Mouse (Mus musculus) embryo, embryonic 11 days (tissue): ENCODE results near the gene Gcnt2.

Experiments used
- DNase-seq: peaks from one replicate; pipeline ENCODE4 v3.0.0-alpha.2; 2015

Gene Gcnt2

DNA sequence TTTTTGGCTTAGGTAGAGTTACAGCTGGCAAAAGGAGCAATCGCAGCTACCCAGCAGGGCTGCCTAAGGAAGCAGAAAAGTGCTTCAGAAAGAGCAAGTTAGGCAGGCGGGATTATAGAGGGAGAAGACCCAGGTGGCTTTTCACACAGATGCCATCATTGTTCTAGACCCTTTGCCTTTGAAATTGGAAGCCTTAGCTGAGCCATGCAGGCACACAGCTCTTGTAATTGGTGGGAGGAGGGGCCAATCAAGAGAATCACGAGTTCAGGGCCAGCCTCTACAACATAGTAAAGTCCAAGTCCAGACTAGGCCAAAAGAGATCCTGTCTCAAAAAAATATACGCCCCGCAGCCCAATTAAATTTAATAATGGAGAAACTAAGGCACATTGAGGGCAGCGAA, 48.5 kb downstream of the Gcnt2 start:
- no peak for DNase-seq

DNA sequence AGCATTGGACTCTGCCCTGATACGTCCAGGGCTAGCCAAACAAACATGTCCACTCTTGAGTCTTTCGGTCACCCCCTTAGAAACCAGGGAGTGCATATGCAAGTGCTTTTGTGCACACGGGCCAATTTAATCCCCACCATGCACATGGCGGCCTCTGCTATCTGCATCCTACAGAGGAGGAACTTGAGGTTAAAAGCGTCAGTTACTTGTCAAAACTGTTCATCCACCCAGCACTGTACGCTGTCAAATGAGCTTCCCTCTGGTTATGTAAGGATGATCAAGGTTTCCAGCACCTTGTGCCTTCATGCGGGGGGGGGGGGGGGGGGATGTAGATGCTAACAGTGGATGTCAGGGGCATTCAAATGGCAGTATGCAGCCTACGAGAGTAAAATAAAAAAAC, 49.5 kb downstream of the Gcnt2 start:
- DNase-seq = no peak

DNA sequence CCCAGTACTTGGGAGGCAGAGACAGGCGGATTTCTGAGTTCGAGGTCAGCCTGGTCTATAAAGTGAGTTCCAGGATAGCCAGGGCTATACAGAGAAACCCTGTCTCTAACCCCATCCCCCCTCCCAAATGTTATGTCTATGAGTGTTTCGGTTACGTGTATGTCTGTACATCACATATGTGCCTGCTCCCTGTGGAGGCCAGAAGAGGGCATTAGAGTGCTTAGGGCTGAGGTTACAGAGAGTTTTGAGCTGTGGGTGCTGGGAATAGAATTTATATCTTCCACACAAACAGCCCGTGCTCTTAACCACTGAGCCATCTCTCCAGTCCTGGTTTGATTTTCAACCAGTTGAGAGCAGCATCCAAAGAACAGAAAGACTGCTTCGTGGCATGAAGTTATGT, 50.5 kb downstream of the Gcnt2 start:
- no peak for DNase-seq

DNA sequence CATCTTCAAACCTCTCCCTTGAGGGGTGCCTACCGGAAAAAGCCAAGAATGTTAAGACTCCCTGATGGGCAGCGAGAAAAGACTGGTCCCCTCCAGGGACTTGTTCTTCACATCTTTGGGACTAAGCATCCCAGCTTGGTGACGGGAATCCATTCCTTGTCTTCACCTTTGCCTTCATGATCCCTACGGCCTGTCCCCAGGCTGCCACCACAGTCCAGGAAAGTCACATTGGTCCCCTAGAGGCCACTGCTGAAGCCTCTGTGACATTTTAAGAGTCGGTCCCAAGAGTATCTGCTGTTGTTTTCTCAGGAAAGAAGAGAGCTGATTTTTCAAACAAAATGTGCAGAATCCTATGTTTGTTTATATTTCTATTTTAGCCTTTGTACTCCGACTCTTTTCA, 52.4 kb downstream of the Gcnt2 start:
- no peak for DNase-seq

DNA sequence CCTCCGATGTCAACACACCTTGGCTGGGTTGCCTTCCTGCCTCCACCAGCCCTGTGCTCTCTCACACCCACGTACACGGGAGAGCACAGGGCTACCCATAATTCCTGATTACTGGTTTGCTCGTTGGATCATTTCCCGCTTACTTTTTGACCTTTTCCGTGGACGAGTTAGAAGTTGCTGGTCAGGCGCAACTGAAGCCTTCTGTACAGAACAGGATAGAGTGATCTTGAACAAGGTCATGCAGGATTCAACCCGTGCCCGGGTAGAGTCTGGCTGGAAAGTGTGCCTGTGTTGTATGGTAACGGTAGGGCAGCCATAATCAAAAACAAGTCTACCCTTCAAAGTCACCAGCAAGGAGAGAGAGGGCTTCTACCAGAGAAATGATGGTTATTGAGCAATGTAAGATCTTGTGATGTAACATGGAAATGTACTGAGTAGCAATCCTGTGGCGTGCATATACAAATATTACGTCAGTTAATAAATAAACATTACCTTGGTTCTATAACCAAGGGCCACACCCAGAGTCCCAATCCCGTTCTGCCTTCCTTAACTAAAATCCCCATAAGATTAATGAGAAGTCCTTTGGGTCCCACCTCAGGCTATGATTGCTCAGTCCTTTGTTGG, 54.0 kb downstream of the Gcnt2 start:
- no peak for DNase-seq

DNA sequence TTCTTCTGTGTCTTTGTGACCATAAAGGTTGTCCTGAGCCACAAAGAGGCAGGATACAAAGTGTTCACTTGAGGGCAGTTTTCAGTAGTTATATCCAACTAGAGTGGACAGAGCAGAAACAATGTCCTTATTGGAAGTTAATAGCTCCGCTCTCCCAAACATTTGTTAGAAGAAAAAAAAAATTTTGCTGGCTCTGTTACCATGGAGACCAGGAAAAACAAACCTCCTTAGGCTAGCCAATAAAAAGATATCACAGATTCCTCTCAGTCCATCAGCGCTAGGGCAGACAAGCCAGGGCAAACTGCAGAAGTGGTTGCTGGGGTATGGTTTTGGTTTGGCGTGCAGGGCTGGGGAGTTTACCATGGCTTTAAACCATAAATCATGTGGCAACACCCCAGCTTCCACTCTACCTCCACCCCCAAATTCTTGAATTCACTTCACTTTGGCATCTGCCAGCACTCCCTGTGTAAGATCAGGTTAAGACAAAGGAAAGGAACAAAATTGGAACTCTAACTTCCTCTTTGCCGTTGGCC, 54.6 kb downstream of the Gcnt2 start:
- no peak for DNase-seq

DNA sequence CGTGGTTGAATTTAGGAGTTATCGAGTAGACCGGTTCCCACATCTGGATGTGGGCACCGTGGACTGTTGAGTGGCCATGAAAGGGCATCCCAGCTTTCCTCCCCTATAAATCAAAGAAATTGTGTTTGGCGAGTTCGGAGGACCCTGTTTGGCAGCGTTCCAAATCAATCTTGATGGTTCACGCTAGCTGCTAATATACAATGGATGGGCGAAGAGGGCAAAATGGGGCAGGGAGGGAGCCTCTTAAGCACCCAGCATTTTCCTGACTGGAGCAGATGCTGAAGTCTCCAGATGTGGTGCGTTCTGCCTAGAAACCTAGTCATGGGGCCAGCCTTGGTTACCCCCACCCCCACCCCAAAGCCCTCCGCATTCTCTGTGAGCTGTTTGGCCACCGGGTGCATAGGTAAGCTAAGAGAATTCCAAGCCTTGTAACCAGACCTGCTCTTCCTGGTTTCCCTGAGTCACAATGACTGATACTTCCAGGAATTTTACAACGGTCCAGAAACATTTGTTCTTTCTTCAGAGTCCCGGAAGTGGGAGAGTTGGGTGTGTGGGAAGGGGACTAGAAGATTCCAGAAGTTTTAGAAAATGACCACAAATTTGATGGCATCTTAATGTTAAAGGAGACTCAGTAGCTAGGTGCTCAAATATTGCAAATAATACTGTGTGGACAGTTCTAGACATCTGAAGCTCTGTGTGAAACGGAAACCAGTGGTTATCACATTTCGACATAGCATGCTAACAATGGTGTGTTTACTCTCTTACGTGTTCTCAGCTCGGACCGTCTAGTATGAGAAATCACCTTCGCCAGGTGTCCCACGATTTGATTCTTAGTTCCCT, 57.0 kb downstream of the Gcnt2 start:
- DNase-seq = peak; percentile 57

DNA sequence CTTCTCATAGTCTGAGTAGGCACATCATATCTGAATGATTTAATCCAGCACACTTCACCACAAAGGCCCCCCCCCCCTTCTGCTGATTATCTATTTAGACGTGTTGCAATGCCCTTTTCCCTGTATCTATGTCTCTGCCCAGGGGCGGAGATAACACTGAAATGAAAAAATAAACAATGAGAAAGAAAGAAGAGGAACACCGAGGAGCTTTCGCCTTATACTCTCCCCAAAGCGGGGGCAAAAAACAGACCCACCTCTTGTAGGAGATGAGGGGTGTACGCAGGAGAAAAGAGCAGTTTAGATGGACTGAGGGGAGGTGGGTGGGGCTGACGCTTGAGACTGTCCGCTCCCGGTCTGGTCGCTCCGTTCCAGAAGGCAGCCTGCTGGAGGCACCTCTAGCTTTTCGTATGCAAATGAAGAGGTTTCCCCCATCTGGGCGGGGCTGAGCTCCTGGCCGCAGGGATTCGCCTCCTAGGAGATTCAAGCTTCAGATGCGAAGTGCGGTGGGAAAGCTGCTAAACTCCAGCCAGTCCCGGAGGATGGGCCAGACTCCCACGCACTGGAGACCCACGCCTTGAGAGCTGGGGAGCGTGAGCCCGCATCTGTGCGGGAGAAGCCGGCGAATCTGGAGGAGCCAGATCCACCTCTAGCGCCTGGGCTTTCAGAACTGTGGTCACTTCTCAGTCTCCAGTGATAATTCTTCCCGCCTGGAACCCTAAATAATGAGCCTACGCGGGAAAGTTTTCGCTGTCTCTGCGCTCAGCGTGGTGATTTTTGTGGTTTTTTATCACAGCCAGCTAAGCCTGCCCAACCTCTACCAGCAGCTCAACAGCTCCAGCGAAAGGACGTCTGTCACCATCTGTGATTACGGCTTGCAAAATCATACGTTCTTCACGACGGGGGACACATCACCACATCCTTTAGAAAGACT, 57.9 kb downstream of the Gcnt2 start:
- peak; percentile 86 for DNase-seq

DNA sequence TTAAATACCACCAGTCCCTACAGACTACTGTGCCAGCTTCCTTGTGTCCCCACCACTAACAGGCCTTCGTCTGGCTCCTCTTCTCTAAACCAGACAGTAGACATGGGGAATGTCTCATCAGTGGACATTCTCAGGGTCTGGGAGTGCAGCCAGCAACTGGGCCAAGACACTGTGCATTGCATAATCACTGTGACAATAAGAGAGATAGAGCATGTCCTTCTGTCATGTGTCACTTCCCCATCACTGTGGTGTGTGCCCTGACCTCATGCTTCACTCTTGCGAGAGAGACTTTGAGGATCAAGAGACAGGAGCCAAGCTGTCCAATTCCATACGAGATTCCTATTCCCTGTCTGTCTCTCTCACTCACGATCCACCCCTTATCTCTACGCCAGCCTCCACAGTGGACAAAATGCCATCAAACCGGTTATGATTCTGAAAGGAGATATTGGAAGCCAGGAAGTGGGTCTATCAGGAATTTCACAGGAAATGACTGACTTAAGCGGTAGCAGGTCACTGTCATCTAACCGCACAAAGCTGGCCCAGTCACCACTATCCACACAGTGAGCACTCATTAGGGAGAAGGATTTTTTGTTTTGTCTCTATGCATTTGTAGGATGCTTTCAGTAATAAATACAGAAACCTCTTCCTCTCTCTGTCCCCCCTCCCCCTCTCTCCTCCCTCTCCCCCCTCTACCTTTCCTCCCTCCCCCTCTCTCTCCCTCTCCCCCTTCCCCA, 61.9 kb downstream of the Gcnt2 start:
- DNase-seq = no peak

DNA sequence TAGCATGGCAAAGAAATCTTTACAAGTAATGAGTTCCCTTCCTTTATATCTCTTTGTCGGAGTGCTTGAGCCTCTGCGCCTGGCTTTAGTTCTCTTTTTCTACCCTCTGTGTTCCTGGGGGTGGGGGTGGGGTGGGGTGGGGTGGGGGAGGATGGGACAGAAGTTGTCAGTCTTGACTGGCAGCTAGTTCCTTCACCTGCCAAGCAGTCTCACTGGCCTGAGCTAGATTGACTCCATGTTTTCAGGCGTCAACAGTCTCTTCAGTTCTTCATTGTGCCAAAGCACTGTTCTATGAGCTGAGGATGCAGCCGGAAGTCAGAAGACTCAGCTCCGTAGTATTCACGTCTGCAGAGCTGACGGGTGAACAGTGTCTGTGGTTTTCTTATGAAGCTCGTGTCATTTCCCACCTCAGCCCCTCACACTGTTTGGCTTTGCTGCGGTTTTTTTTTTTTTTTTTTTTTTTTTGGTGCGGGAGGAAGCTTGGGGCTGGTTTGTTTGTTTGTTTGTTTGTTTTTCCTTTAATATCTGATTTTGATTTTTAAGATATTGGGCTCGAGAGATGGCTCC, 62.8 kb downstream of the Gcnt2 start:
- DNase-seq = no peak

DNA sequence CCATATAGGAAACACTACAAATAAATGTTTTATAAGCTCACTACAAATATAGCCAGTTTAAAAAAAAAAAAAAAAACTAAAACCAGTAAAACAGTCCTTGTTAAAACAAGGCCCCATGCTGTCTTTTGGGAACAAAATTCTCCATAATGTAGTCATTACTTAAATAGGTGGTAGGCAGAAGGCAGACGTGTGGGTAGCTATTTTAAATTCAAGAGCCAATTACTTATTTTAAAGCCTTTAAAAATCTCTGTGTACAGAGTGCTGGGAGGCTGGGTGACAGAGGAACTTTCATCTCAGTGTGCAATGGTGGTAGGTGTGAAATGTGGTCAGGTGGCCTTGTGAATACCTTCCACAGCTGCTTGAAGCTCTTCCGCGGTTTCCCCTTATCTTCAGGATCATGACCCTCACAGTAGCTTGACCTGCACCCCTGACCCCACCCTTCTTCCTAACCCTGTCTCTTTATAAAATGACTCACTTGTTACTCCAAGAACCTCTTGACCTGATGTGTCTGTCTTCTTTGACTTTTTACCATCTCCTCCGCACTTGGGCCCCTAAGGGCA, 64.3 kb downstream of the Gcnt2 start:
- no peak for DNase-seq

DNA sequence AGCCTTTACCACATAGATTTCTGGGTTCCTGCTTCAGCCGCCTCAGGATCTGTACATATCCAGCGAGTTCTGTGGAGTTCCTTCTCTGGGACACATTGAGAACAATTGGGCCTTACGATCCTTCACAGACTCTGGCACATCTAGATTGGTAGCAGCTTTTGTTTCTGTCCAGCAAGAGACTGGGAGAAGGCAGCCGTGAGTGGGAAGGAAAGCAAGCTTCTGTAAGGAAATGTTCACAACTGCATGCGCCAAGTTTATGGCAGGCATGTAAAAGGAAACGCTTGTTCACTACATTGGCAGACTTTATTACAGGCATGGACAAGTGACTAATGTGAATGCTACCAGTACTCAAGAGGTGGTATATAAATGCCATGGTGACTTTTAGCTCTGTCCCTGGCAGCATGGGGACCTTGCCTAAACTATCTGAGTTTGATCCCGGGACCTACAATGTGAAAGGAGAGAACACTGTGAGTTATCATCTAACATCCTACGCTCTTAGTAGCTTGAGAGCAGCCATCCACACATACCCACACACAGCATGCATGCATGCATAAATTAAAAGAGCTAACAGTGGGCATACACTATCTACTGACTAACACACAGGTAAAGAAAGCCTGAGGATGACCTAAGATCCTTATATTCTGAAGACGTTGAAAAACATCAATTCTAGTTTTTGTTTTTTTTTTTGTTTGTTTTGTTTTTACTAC, 68.8 kb downstream of the Gcnt2 start:
- DNase-seq = no peak

DNA sequence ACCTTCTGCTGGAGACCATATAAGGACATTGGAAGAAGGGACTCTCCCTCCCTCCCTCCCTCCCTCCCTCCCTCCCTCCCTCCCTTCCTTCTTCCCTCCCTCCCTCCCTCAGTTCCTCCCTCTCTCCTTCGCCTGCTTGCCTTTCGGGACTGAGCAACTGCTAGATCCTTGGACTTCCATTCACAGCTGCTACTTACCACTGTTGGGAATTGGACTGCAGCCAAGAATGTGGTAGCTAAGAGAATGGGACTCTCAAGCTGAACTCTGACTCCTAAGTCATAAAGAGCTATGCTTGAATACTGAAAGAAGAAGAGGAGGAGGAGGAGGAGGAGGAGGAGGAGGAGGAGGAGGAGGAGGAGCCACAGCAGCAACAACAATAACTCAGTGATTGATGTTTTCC, 72.3 kb downstream of the Gcnt2 start:
- peak; percentile 68 for DNase-seq

DNA sequence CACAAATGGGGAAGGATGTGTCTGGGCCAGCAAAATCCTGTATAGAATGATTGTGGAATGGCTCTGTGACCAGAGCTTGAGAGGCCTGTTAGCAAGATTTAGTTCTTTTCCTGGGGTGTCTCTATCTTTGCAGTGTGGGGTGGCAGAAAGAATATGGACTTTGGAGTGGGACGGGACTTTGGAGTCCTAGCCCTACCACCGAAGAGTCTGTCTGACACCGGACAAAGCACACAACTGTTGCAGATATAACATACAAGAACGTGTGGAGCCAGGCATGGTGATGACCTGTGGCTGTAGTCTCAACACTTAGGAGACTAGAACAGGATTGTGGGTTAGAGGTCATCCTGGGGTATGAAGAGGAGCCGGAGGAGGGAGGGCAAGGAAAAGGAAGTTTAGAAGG, 73.0 kb downstream of the Gcnt2 start:
- DNase-seq = no peak

DNA sequence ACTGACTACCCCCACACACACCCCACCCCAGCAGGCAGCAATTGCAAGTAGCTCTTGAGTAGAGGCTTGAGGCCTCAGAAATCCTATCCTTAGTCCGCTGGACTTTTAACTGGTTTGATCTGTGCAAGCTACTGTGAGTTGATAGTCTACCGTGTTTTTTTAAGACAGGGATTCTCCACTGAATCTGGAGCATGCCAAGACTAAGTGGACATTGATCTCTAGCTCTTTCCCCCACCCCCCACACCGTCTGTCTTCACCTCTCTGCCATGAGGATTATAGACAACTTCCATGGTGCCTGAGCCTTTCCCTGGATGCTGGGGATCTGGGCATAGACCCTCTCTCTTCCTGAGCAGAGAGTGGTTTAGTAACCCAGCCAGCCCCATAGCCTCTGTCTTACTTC, 74.8 kb downstream of the Gcnt2 start:
- DNase-seq = no peak

DNA sequence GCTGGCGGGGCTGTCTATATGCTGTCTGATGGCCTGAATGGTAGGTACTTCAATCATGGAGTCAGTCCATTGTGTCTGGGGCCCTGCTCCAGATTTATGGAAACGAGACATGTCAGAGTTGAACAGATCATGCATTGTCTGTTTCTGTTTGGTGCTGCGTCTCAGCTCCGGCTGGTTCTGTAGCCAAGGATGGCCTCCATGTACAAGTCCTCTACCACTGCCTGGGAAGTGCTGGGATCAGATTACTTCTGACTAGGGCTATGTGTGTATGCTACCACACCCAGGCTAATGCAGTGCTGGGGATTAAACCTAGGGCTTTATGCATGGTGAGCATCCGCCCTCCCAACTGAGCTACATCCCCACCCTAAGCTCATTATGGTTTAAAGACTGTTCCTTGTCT, 78.0 kb downstream of the Gcnt2 start:
- DNase-seq = no peak

DNA sequence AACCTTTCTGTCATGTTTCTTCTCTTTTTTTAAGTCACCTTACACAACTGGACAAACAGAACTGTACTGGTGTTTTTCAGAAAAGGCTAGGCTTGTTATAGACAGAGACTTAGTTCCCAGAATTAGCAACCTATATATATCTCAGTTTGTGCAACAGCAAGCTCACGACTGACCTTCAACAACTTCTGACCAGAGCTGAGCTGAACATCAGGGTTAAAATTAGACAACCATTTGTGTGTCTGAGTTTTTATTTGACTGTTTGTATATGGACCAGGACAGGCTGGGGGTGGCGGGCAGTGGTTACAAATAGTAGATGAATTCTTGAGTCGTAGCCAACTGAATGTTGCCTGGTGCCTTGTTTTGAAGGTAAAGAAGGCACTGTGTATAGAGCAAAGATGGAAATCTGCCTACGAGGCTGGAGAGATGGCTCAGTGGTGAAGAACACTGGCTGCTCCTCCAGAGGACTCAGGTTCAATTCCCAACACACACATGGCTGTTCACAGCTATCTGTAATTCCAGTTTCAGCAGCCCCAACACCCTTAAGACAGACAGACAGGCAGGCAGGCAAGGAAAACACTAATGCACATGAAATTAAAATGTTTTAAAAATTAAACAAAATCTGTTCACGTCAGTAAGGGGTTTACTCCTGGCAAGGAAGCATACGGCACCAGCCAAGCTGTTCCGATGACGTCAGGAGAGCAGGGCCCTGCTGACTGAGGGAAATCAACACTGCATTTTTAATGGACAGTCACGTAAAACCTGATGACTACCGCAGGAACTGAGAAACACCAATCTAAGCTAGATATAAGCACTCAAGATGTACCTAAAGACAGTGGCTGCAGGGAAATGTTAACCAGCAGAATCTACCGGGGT, 79.2 kb downstream of the Gcnt2 start:
- DNase-seq = no peak

DNA sequence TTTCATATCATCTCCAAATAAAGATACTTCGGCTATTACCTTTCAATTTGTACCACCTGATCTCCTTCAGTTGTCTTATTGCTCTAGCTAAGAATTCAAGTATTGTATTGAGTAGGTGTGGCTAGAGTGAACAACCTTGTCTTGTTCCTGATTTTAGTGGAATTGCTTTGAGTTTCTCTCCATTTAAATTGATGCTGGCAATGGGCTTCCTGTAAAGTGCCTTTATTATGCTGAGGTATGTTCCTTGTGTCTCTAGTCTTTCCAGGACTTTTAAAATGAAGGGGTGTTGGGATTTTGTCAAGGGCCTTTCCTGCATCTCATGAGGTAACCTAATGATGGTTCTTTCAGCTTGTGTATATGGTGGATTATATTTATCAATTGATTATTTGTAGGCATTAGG, 83.5 kb downstream of the Gcnt2 start:
- no peak for DNase-seq

DNA sequence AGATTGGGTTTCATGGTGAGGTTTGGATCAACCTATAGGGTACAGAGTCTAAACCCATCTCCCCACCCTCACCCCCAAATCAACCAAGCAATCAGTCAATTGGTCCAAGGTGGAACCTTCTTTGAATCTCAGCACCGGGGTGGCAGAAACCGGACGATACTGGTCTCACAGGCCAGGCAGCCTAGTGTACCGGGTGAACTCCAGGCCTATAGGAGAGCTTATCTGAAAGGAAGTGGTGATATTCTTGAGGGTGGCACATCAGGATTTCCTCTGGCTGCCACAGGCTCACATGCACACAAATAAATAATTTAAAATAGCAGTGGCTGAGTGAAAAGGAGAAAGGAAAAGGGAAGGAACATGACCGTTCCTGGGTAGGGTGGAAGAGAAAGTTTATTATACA, 84.4 kb downstream of the Gcnt2 start:
- DNase-seq = no peak

DNA sequence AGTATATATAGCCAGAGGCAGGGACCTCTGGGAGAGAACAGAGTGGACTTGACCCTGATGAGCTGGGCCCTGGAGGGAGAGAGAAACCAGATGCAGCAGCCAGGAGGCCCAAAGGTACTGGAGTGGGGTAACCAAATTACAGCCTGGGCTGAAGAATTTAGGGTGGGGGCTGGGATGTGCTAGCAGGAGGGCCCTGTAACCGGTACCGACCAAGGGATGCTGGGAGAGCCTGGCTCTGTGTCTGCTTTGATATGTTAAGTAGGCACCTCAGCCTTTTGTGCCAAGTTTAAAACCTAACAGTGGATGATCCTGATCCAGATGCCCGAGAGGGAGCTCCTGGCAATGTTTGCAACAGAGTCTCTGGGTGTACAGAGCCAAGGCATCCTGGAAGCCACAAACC, 84.8 kb downstream of the Gcnt2 start:
- DNase-seq = no peak
